Mouse (Mus musculus): ENCODE data around the gene Cpa2. TPM values are rescaled to one million over a fixed set of nuclear protein-coding genes. Genes with fewer than 3 reads are reported as not detected.
A peak's percentile ranks its signal among the peaks of the same experiment; 100 is the strongest.

Gene Cpa2
- 4.6 and 6.9 TPM in 2 replicates for polyA plus RNA-seq (2015; fragmentation: Nextera tagmentation; extraction: Ambion mirVana)

DNA sequence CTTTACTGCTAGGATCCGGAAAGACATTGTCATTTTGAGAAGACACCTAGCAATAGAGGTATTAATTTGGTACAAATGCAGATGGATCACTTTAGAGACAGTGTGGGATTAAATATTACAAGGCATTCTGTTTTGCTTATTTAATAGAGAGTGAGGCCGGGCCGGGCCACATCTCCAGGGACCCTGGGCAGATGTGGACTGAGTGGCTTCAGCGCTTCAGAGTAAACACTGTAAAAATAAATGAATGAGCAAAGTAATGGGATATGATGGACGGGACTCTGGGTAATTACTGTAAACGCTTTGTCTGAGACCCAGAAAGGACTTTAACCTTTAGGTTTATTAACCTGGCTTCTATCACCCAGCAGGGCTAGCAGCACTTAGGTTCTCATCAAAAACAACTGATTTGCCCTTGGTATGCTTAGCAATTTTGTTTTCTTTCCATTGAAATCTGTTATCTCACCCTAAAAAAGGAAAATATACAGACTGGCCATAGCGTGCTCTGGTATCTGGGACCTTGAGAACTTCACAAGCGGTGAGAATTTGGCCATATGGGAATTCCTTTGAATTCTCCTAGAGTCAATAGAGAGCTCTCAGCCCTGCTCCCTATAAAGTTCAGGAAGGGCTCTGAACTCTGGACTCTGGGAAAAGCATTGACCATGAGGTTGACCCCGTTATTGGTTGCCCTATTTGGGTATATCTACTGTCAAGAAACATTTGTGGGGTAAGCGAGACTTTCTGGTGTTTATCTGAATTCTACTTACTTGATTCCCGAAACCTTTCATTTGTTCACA, at the start of gene Cpa2:
TSS of gene Cpa2 (plus strand) at position 574 of the 791 bp plus-strand sequence.
- H3K4me2 ChIP-seq: no peak within 1 kb of the TSS
- H3K9ac ChIP-seq: 0 out of 2 replicates have a peak within 1 kb of the TSS, but pooled peaks have one; percentile 25
- H3K27me3 ChIP-seq (replicated peaks): no peaks in the 10 kb centered on the region
- peak within 1 kb of the TSS; percentile 78 for H3K27ac ChIP-seq (replicated peaks)
- H3K4me3 ChIP-seq: no peak within 1 kb of the TSS
- no peaks in the 10 kb centered on the region for H3K9me3 ChIP-seq
- peaks cover 56% of the 10 kb centered on the region for H3K4me1 ChIP-seq
- no peaks in the 10 kb centered on the region for H3K36me3 ChIP-seq
- 65% methylated on average over 11 of the region's 11 CpGs for WGBS
- no peak for ATAC-seq (ENCODE audit: extremely low read depth, insufficient number of reproducible peaks, low FRiP score, low TSS enrichment)

DNA sequence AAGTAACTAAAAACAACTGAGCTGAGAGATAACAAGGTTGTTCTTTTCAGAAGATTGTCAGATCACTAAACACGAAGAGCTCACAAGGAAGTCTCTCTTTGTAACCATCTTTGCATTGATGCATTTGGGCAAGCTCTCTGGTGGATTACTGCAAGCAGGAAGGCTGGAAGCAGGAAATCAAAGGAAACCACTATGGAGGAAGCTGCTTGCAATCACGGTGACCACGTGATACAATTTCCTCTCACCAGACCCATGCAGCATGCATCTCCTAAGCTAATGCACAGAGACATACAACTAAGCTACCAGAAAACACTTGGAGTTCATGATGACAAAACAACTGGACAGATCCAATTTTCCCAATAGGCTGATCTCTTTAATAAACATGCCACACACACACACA, 42.3 kb upstream of the Cpa2 start:
- Histone ChIP-seq H3K36me3 (peaks cover 76% of the 10 kb centered on the region), H3K4me2 (no peak overlapping the region), H3K9ac (no peak overlapping the region), H3K27ac (replicated peaks) (no peak overlapping the region), H3K27me3 (replicated peaks) (no peaks in the 10 kb centered on the region), H3K4me3 (no peak overlapping the region), H3K4me1 (peaks cover 8% of the 10 kb centered on the region), H3K9me3 (no peaks in the 10 kb centered on the region)
- no peak for ATAC-seq (ENCODE audit: extremely low read depth, insufficient number of reproducible peaks, low FRiP score, low TSS enrichment)
- 66% methylated on average over 3 of the region's 3 CpGs for WGBS

DNA sequence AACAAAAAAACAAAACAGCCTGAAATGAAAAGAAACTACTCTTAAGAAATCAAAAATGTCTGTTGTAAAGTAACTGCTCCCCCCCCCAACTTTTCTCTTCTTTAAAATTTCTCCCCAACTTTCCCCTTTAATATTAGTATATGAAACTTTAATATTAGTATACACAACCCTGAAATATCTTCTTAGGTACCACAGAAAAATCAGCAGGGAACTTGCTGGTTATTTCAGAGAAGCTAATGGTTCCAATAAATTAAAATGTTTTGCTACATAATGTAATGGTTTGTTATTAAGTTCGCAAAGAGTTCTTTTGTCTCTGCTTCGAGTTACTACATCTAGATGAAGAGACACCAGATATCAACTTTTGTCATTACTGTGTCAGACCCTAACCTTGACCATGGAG, 32.6 kb upstream of the Cpa2 start:
- H3K9me3 ChIP-seq: no peaks in the 10 kb centered on the region
- peak overlapping the region; percentile 87 for H3K9ac ChIP-seq
- no peaks in the 10 kb centered on the region for H3K27me3 ChIP-seq (replicated peaks)
- H3K36me3 ChIP-seq: peaks cover 36% of the 10 kb centered on the region
- ATAC-seq (ENCODE audit: extremely low read depth, insufficient number of reproducible peaks, low FRiP score, low TSS enrichment): no peak
- H3K4me3 ChIP-seq: peak overlapping the region; percentile 62
- H3K27ac ChIP-seq (replicated peaks): peak overlapping the region; percentile 99
- H3K4me2 ChIP-seq: peak overlapping the region; percentile 81
- 11% methylated on average over 2 of the region's 2 CpGs for WGBS
- peaks cover 11% of the 10 kb centered on the region for H3K4me1 ChIP-seq

GRCm38 (mm10) chr6:30509265-30510239, 31.8 kb upstream of the Cpa2 start, which contains the start of the genes Tmem209 and Ssmem1:
TSS of gene Tmem209 (minus strand) at chr6:30509783.
TSS of gene Ssmem1 (plus strand) at chr6:30509849.
- Histone ChIP-seq H3K9me3 (no peaks in the 10 kb centered on the region), H3K36me3 (peaks cover 31% of the 10 kb centered on the region), H3K4me2 (peak within 1 kb of the TSS; percentile 81), H3K27me3 (replicated peaks) (no peaks in the 10 kb centered on the region), H3K4me3 (peak within 1 kb of the TSS; percentile 62), H3K4me1 (peaks cover 18% of the 10 kb centered on the region), H3K9ac (peak within 1 kb of the TSS; percentile 87), H3K27ac (replicated peaks) (peak within 1 kb of the TSS; percentile 99)
- ATAC-seq (ENCODE audit: extremely low read depth, insufficient number of reproducible peaks, low FRiP score, low TSS enrichment): peak; percentile 99
- WGBS: under 1% methylated on average over 37 of the region's 37 CpGs

DNA sequence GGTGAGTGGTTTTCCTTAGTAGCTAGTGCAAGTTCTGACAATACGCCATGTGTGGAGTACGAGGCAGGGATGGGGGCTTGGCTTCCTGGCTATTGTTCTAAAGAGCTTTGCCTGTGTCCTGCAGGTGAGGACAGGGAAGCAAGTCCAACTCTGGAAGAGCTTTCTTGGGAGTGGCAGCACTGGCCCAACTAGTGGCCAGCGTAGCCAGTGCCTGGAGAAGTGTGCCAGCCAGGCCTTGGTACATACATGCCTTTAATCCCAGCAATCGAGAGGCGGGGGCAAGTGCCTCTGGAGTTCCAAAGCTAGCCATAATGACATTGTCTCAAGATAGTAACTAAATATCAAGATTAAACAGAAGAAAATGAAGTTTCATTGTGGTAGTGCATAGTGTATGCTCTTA, 31.1 kb upstream of the Cpa2 start:
- WGBS: 79% methylated on average over 5 of the region's 5 CpGs
- no peaks in the 10 kb centered on the region for H3K9me3 ChIP-seq
- peaks cover 25% of the 10 kb centered on the region for H3K36me3 ChIP-seq
- peak overlapping the region; percentile 70 for H3K9ac ChIP-seq
- peak overlapping the region; percentile 81 for H3K4me2 ChIP-seq
- H3K27me3 ChIP-seq (replicated peaks): no peaks in the 10 kb centered on the region
- peak overlapping the region; percentile 99 for H3K27ac ChIP-seq (replicated peaks)
- no peak for ATAC-seq (ENCODE audit: extremely low read depth, insufficient number of reproducible peaks, low FRiP score, low TSS enrichment)
- peaks cover 19% of the 10 kb centered on the region for H3K4me1 ChIP-seq
- peak overlapping the region; percentile 62; the same call in 1 of the 2 replicates for H3K4me3 ChIP-seq

DNA sequence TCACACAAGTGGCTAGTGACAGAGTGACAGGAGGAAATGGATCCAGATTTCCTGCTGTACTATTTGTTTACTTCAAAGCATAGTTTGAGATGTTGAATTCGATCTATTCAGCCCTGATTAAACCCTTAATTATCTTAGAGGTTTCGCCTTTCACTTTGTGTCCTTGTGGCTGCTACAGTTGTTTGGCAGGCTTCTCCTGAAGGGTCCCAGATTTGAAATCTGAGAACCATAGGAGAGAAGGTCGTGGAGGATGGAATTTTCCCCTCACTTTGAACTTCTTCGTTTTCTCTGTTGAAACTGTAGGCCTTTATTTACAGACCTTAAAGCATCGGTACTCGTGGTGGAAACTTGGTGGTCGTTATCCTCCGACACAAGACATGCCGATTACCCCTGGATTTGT, 27.1 kb upstream of the Cpa2 start:
- 17% methylated on average over 9 of the region's 9 CpGs for WGBS
- H3K9me3 ChIP-seq: no peaks in the 10 kb centered on the region
- peak overlapping the region; percentile 45 for H3K27ac ChIP-seq (replicated peaks)

GRCm38 (mm10) chr6:30520400-30520799, 21.0 kb upstream of the Cpa2 start:
- H3K9me3 ChIP-seq: no peaks in the 10 kb centered on the region
- H3K27ac ChIP-seq (replicated peaks): no peak overlapping the region
- H3K4me1 ChIP-seq: peaks cover 13% of the 10 kb centered on the region
- H3K36me3 ChIP-seq: no peaks in the 10 kb centered on the region
- no peak overlapping the region for H3K4me3 ChIP-seq
- no peak for ATAC-seq (ENCODE audit: extremely low read depth, insufficient number of reproducible peaks, low FRiP score, low TSS enrichment)
- no peaks in the 10 kb centered on the region for H3K27me3 ChIP-seq (replicated peaks)
- H3K4me2 ChIP-seq: no peak overlapping the region
- 59% methylated on average over 11 of the region's 11 CpGs for WGBS
- H3K9ac ChIP-seq: no peak overlapping the region

More for the DNA sequence above, 27.1 kb upstream of the Cpa2 start:
- Histone ChIP-seq H3K4me3 (no peak overlapping the region), H3K27me3 (replicated peaks) (no peaks in the 10 kb centered on the region), H3K36me3 (no peaks in the 10 kb centered on the region), H3K4me1 (peaks cover 16% of the 10 kb centered on the region), H3K4me2 (0 out of 2 replicates have a peak overlapping the region, but pooled peaks have one; percentile 1), H3K9ac (peak overlapping the region; percentile 48; the same call in 1 of the 2 replicates)
- ATAC-seq (ENCODE audit: extremely low read depth, insufficient number of reproducible peaks, low FRiP score, low TSS enrichment): no peak

- H3K27me3 ChIP-seq (replicated peaks): no peaks in the 10 kb centered on the region
- WGBS: 42% methylated on average over 7 of the region's 7 CpGs
- peak overlapping the region; percentile 94 for H3K27ac ChIP-seq (replicated peaks)
- ATAC-seq (ENCODE audit: extremely low read depth, insufficient number of reproducible peaks, low FRiP score, low TSS enrichment): no peak
- no peaks in the 10 kb centered on the region for H3K9me3 ChIP-seq
- H3K4me2 ChIP-seq: peak overlapping the region; percentile 2; the same call in 1 of the 2 replicates
- peaks cover 59% of the 10 kb centered on the region for H3K4me1 ChIP-seq
- H3K4me3 ChIP-seq: no peak overlapping the region
- no peaks in the 10 kb centered on the region for H3K36me3 ChIP-seq
- H3K9ac ChIP-seq: peak overlapping the region; percentile 47; the same call in 1 of the 2 replicates
These were observed 15.7 kb upstream of the Cpa2 start for GRCm38 (mm10) chr6:30525456-30526332.

DNA sequence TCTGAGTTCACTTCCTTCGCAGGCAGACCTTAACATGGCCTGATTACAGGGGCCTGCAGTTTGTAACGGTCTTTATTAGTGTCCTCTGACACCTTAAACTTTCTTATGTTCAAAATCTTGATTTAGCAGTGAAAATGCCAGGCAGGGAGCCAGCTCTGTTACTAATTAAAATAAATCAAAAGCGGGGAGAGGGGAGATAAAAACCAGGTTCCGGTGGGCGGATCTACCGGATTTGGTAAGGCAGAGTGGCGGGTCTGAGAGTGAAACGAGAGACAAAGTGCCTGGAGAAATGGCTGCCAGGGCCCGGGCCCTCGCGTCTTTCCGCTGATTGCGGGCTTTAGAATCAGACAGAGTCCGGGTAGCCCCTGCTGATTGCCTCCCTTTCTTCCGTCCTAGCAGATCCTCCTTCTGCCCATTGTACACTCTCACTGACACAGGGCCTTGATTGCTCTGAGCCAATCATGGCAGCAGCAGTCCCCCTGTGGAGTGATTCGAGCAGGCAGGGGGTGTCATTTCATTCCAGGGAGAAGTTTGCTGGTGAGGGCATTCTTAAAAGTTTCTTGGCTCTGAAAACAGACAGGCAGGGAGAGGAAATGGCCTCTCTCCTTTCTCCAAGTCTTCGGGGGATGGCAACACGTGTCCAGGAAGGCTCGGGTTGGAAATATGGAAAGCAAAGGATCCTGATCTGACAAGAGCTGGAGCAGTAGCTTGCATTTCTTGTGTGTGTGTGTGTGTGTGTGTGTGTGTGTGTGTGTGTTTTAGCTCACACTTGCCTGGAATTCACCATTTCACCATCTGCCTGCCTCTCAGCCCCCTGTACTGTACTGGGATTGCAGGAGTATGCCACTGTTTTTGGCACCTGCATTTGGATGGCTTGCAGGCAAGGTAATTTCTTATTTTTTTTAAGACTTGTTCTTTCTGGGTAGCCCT, 14.5 kb upstream of the Cpa2 start:
- Histone ChIP-seq H3K4me1 (peaks cover 59% of the 10 kb centered on the region), H3K4me3 (no peak overlapping the region), H3K36me3 (no peaks in the 10 kb centered on the region), H3K27ac (replicated peaks) (peak overlapping the region; percentile 94), H3K9me3 (no peaks in the 10 kb centered on the region), H3K27me3 (replicated peaks) (no peaks in the 10 kb centered on the region), H3K9ac (peak overlapping the region; percentile 67), H3K4me2 (peak overlapping the region; percentile 42)
- ATAC-seq (ENCODE audit: extremely low read depth, insufficient number of reproducible peaks, low FRiP score, low TSS enrichment): 0 out of 2 replicates have a peak, but pooled peaks have one; percentile 22
- 18% methylated on average over 19 of the region's 19 CpGs for WGBS
